Comparison of ENCODE assay signal across 18 mouse cellular contexts in the genomic region with DNA sequence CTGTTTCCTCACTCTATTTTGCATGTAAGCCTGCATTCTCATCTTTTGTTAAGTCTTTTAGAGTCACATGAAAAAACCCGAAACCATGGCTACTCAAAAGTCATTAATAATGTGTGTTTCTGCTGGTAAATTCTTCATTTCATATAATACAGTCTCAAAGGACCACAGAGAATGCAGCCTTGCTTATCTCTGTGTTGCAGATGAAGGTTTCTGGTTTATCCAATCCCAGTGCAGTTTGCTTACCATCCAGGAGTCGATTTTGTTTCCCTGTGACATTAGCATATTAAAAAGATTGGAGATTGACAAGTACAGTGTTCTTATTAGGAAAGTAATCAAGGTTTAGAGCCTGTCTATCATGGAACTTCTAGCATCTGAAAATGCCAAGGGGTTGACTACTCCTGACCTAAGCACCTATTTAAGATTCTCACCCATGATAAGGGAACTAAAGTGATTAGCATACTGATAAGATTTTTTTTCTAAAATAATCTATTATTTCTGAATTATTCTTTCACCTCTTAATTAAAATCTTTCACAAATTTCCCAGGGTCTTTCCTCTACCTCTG.
"Had no signal": no experiment of that assay in that cellular context is flagged by ENCODE, and none has a peak within 500 bp of the region (broad histone marks: within the 10 kb centered on the region; RNA-seq: fewer than 3 reads in every experiment).

No protein-coding gene starts in this region.

- H3K27ac ChIP-seq: liver, embryonic 13.5 days; liver, embryonic 15.5 days; lung, embryonic 15.5 days; macrophage; neural tube, embryonic 12.5 days had no signal

- H3K4me2 ChIP-seq: liver, embryonic 11.5 days; liver, embryonic 13.5 days; liver, embryonic 15.5 days; lung, embryonic 15.5 days; neural tube, embryonic 12.5 days had no signal

- H3K9me3 ChIP-seq: liver, embryonic 13.5 days; liver, embryonic 15.5 days; lung, embryonic 15.5 days; megakaryocyte, embryonic 14.5 days; neural tube, embryonic 12.5 days had no signal

- H3K4me1 ChIP-seq: liver, embryonic 13.5 days; liver, embryonic 15.5 days; lung, embryonic 15.5 days; megakaryocyte, embryonic 14.5 days; neural tube, embryonic 12.5 days had no signal

- H3K36me3 ChIP-seq: liver, embryonic 13.5 days; liver, embryonic 15.5 days; lung, embryonic 15.5 days; neural tube, embryonic 12.5 days had no signal

- H3K27me3 ChIP-seq: liver, embryonic 13.5 days; liver, embryonic 15.5 days; lung, embryonic 15.5 days; megakaryocyte, embryonic 14.5 days; neural tube, embryonic 12.5 days had no signal

- H3K4me3 ChIP-seq: liver, embryonic 13.5 days; liver, embryonic 15.5 days; lung, embryonic 15.5 days; megakaryocyte, embryonic 14.5 days; neural tube, embryonic 12.5 days had no signal

- DNase-seq: liver, embryonic 13.5 days; liver, postnatal 0 days; lung, adult 2 months; lung, postnatal 14 days; lung, postnatal 36 days; right cerebral cortex, postnatal 25 days; right cerebral cortex, postnatal 4 days; spleen, adult 18-20 months; thymus, adult 18-20 months; thymus, postnatal 14 days; thymus, postnatal 36 days had no signal

- ATAC-seq: liver, postnatal 0 days; lung, postnatal 0 days had no signal

- H3K9ac ChIP-seq: liver, embryonic 13.5 days; liver, embryonic 15.5 days; liver, postnatal 0 days; lung, embryonic 15.5 days; neural tube, embryonic 12.5 days had no signal
